Mouse (Mus musculus): ENCODE results near the gene Gm7173. TPM values are rescaled to one million over a fixed set of nuclear protein-coding genes. Genes with fewer than 3 reads are reported as not detected.

The Gm7173 gene
- polyA plus RNA-seq (2012; rRNA removed), result 0.17 and 0.19 TPM in 2 replicates

- Histone ChIP-seq H3K27ac (ENCODE audit: insufficient read depth, low read length) (no peak within 1 kb of the TSS), H3K4me3 (ENCODE audit: insufficient read depth, low read length) (peak within 1 kb of the TSS; percentile 51), H3K4me1 (ENCODE audit: control insufficient read depth, insufficient read depth, low read length) (no peaks in the 10 kb centered on the region)
- no peak for TF ChIP-seq POLR2A (IDR thresholded peaks at IDR 0.05; ENCODE audit: extremely low read depth, insufficient read depth, low read length)
- TF ChIP-seq CTCF (IDR thresholded peaks at IDR 0.05; ENCODE audit: extremely low read depth, insufficient read depth, low read length), result no peak
These were observed at the start of gene Gm7173 for GRCm38 (mm10) chrX:79516977-79517645. Gm7173 (minus strand) TSS chrX:79517285.

DNA sequence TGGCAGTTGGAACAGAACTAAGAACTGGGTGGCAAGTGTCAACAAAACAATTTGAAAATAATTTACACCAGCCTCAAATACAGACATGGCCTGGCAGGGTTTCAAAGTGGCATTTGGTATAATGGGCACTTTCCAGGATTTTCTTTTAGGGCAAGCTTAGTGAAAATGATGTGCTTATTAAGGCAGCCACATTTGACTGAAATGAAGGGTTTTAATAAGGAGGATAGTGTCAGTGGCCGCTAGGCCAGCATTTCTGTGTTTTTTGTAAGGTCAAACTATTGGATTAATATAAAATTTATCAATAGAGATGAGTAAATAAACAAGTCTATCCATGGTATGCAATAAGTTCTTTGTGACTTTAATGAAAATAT lies 546 bp upstream of the Gm7173 start:
- Histone ChIP-seq H3K4me3 (ENCODE audit: insufficient read depth, low read length) (peak overlapping the region; percentile 51; the same call in 1 of the 2 replicates), H3K27ac (ENCODE audit: insufficient read depth, low read length) (no peak overlapping the region), H3K4me1 (ENCODE audit: control insufficient read depth, insufficient read depth, low read length) (no peaks in the 10 kb centered on the region)
- TF ChIP-seq CTCF (IDR thresholded peaks at IDR 0.05; ENCODE audit: extremely low read depth, insufficient read depth, low read length) (no peak), POLR2A (IDR thresholded peaks at IDR 0.05; ENCODE audit: extremely low read depth, insufficient read depth, low read length) (no peak)

DNA sequence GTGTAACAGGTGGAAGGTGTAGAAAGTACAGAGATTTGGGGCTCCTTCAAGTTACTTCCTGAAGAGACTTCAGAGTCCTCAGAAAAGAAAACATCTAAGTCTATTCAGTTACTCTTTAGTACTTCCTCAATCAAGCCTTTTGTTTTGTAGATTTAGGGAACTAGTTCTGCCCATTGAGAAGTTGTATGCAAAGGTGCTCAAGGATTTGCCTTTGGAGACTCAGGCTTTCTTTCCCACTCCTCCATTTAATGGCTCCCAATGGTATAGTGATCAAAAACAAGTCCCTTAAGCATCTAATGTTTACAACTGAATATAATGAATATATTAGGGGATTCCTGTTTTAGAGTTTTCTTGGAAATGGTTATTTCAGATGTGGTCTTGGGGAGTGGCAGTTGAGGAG lies 200.3 kb downstream of the Gm7173 start:
- TF ChIP-seq POLR2A (IDR thresholded peaks at IDR 0.05; ENCODE audit: extremely low read depth, insufficient read depth, low read length) (no peak), CTCF (IDR thresholded peaks at IDR 0.05; ENCODE audit: extremely low read depth, insufficient read depth, low read length) (no peak)
- Histone ChIP-seq H3K27ac (ENCODE audit: insufficient read depth, low read length) (no peak overlapping the region), H3K4me3 (ENCODE audit: insufficient read depth, low read length) (no peak overlapping the region)

More for the DNA sequence above, 200.3 kb downstream of the Gm7173 start:
- H3K4me1 ChIP-seq (ENCODE audit: control insufficient read depth, insufficient read depth, low read length), result no peaks in the 10 kb centered on the region

Other genes starting within 250 kb of the Gm7173 start
- gene Mageb16, start 154.2 kb upstream of the Gm7173 start, polyA plus RNA-seq (2012; rRNA removed), result 0.25 and 0.42 TPM in 2 replicates